Mouse (Mus musculus) A20 (cell line): ENCODE measurements around the gene Grik4.

Source experiments
- DNase-seq: peaks from one replicate; pipeline ENCODE4 v3.0.0-alpha.2; 2011; ENCODE audit warnings: low read depth, low spot score

The Grik4 gene

DNA sequence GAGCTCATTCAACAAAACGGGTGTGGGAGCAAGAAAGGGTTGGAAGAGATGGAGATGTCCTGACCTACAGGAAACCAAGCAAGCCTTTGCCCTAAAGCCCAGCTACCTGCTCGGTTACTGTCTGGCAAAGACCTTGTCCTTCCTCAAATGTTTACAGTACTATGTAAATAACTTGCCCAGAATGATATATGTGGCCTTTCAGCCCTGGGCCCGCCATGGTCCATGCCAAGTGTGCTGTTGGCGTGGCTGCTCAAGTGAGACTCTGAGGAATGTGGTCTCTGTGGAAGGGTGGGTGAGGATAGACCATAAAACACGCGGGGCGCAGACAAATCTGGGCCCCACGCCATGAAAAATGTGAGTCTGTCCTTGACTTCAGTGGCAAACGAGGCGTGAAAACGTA lies 83.1 kb downstream of the Grik4 start:
- no peak for DNase-seq

- DNase-seq: no peak
These were observed 84.1 kb downstream of the Grik4 start for GRCm38 (mm10) chr9:42859959-42860794.

DNA sequence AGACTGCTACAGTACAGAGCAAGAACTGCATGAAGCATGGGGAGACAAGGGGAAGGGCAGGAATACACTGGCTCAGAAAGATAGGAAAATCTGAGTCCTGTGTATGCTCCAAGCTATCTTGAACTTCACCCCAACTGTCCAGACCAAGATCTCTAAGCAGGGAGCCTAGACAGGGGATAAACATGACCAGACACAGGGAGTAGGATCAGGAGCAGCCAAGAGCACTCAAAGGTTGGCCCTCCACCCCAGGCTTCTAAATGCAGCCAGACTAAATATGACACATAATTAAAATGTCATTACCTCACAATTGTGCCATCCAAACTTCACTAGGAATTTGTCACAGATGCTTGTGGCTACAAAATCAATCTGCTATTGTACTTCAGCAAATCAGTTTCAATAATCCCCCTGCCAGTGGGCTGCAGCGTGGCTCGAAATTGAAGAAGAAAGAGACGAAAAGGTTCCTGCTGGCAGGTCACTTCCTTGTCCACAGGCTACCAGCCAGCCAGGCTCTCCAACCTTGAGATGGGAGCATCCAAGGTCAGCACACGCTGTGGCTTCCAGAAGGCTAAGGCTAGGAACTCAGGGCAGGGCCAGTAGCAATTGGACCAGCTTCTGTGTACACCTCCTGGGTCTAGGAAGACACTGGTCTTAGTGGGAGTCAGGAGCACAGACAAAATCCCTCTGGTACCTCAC lies 85.1 kb downstream of the Grik4 start:
- DNase-seq: no peak

GRCm38 (mm10) chr9:42858576-42858975 lies 85.7 kb downstream of the Grik4 start:
- DNase-seq: no peak

- DNase-seq: no peak
These were observed 86.5 kb downstream of the Grik4 start for GRCm38 (mm10) chr9:42857756-42858155.

DNA sequence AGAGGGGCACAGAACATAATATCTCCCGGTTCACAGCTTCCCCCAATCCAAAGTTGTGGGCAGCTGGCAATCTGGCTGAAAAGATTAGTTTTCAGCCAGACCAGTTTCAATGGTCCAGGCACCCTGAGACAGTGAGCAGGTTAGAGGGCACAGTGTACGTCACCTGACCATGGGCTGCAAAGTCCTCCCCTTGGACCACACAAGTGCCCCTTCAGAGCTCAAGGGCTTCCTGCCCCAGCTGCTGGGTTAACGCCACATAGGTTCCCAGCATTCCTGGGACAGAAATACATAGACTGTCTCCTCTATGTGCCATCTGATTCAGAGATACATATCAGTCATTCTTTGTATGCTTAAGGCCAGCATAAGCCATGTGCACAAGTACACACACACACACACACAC lies 91.2 kb downstream of the Grik4 start:
- no peak for DNase-seq

DNA sequence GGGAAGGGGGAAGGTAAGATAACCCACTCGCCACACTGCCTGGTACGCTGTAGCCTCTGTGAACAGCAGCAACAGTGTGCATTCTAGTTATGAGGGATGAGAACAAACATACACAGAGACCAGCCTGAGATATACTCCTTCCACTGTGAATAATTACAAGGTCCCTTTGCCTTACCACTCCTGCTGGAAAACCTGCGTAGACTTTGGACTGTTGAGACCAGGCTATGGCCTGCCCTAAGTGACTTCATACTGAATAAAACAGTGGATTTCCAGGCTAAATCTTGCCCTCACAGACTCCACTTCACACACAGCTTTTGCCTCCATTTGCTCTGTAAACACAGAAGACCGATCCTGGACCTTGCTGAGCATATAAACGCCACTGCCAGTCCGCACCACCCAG lies 94.2 kb downstream of the Grik4 start:
- no peak for DNase-seq

- no peak for DNase-seq
These were observed 96.2 kb downstream of the Grik4 start for GRCm38 (mm10) chr9:42848061-42848460.

DNA sequence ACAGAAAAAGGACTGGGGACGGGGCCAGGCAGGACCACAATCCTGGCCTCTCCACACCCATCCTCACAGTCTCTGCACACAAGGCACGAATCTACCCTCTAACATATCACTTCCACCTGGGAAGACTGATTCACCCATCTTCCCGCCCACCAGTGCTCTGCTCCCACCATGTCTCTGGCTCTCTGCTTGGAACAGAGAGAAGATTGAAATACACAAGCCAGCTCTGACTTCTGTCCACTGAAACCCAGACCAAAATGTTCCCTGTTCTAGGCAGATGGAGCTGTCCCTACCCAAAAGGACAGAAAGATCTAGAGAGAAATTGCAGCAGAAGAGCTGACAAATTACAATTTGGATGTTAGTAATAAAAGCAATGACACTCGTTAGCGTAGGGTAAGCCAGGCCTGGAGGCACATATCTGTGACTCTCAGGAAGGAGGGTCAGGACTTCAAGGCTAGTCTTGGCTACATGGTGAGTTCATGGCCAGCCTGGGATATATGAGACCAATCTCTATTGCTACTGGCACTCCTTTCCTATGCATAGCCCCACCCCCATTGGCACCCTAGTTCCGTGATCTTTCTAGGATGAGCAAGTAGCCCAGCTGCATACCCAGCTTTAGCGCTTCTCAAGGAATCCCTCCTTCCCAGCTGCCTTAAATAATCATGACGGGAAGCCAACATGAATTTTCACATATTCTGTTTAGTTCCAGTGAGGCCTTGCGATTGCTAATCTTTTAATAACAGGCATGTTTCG lies 97.4 kb downstream of the Grik4 start:
- DNase-seq: no peak

- DNase-seq: no peak
These were observed 98.2 kb downstream of the Grik4 start for GRCm38 (mm10) chr9:42846139-42846538.

DNA sequence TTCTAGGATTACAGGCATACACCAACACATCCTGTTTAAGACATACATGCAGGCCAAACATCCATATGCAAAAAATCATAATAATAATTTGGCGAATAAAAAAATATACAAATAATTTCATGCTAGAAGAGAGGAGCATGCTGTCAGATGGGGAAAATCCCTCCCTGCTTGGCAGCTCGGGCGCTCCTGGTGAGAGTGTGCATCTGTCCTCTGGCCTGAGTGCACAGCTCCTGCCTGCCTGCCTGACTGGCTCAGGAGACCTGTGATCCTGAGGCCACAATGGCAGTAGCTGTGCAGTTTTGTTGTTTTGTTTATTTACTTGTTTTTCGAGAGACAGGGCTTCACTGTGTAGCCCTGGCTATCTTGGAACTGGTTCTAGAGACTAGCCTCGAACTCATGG lies 100.0 kb downstream of the Grik4 start:
- no peak for DNase-seq

DNA sequence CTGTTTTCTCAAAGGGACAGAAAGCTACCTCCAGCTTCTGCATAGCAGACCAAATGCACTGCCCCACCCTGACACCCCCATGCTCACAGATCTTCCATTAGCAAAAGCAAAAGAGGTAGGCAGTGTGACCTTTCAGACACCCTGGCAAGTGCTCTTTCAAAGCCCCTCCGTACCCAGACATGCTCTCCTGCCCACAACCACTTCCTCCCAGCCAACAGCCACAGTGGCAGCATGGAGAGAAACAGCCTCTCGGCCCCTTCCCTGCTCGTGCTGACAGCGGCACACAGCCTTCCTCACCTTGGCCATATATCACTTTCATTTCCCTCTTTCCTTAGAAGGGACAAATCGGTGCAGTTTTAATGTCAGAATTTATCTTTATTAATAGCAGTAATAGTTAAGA lies 106.0 kb downstream of the Grik4 start:
- DNase-seq: peak; percentile 67

- DNase-seq: no peak
These were observed 106.8 kb downstream of the Grik4 start for GRCm38 (mm10) chr9:42837498-42837897.

- no peak for DNase-seq
These were observed 112.7 kb downstream of the Grik4 start for GRCm38 (mm10) chr9:42831558-42831957.

DNA sequence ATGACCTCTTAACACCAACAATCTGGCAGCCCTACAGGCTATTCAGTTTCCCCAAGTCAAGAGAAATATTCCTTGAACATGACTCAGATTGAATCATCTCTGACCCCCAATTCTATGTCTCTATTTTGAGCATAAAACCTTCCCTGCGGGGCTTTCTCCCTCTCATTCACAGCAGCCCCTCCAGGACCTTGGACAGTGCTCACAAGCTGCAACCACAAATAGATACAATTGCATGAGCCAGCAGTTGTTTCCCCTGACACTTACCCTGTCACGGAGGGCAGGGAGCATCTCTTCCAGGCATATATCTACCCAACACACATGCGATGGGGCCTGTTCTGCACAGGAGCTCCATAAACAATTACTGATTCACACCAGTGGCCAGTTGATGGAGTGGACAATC lies 125.0 kb downstream of the Grik4 start:
- DNase-seq: no peak

DNA sequence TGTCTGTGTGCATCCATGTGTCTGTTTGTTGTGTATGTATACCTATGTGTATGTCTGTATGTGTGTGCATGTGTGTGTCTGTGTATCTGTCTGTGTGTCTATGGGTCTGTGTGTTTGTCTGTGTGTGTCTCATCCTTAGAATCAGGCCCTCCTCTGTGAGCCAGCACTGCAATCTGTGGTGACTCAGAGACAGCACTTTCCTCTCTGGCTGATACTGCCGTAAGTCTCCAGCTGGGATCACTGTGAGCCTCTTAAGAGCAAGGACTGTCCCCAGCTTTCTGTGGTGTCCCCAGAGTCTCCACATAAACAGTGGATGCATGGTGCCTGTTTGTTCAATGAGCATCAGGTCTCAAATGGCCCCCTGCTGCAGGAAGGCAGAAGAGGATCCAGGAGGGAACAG lies 127.5 kb downstream of the Grik4 start:
- DNase-seq: no peak

- DNase-seq: no peak
These were observed 135.1 kb downstream of the Grik4 start for GRCm38 (mm10) chr9:42809146-42809545.

DNA sequence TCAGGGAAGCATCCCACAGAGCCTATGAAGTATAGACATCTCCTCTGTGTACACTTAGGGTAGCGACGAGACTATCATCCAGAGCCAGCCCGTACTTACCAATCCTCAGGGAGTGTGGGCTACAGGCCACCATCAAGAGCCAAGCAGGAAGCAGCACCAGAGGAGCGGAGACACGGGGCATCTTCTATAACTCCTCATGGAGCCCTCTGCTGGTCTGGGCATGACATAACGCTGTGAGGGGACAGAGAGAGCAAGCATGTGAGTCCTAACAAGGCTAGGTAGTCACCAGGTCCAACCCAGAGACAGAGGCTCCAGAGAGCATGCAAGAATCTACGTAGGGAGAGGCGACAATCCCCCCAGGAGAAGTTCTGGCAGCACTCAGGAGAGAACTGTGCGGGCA lies 135.9 kb downstream of the Grik4 start:
- peak; percentile 49 for DNase-seq

- DNase-seq: no peak
These were observed 141.2 kb downstream of the Grik4 start for GRCm38 (mm10) chr9:42803061-42803491.

DNA sequence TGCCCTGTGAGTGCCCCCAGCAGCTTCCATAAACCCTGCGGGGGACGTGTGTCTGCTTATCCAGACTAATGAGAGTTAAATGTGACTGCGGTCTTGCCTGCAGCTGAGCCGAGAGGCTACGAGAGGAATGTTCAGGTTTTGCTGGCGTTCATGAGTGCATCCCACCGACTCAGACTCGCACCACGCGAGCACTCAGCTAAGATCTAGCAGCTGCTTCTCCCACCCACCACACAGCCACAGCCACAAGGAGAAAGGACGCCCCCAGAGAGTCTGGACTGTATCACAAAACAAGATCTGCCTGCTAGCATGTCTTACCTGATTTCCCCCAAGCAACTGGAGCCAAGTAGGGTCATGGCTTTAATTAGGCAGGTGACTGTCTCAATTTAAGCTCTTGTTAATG lies 142.4 kb downstream of the Grik4 start:
- DNase-seq: no peak

DNA sequence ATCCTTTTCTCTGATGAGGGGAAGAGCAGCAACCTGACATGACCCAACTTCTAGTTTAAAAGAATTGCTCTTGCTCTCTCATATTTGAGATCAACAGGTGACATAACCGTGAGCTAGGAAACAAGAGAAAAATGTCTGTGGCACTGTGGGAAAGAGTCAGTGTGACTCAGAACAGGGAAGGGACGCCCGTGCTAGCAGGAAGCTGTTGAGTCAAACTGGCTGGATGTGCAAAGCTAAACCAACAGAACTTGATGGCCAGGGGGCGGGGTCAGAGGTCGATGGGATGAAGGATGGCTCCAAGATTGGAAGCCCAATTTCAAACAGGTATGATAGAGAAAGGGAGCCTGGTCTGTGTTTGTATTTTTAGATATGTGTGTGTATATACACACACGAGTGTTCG lies 144.2 kb downstream of the Grik4 start:
- DNase-seq: no peak

DNA sequence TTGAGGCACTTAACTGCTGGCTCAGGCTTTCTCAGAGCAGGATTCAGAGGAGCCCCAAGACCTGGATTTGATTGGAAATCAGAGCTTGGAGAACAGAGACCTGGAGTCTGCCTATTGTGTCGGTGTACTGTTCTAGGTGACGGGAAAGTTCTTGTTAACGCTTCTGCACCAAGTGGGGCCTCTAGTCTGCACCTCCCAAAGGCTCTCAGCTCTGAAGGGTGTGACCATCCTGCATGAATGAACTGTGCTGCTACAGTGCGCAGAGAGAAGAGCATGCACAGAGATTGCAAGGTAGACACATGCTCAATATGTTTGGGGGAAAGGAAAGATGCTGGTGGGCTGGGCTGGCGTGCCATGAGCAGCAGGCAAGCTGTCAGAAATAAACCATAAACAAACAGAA lies 144.6 kb downstream of the Grik4 start:
- no peak for DNase-seq
